Mouse (Mus musculus) central nervous system, embryonic 14 days (tissue): ENCODE measurements around the gene Ddx39. TPM values are rescaled to one million over a fixed set of nuclear protein-coding genes. Genes with fewer than 3 reads are reported as not detected.

ENCODE experiments used
- polyA plus RNA-seq: library from polyadenylated mRNA; depleted of rRNA; stranded (reverse); fragments of >200 nt; gene quantifications from 2 replicates; pipeline ENCODE4 v1.2.3, GENCODE M21; 2012; rRNA removed

The Ddx39 gene
- 86.0 and 87.4 TPM in 2 replicates for polyA plus RNA-seq

DNA sequence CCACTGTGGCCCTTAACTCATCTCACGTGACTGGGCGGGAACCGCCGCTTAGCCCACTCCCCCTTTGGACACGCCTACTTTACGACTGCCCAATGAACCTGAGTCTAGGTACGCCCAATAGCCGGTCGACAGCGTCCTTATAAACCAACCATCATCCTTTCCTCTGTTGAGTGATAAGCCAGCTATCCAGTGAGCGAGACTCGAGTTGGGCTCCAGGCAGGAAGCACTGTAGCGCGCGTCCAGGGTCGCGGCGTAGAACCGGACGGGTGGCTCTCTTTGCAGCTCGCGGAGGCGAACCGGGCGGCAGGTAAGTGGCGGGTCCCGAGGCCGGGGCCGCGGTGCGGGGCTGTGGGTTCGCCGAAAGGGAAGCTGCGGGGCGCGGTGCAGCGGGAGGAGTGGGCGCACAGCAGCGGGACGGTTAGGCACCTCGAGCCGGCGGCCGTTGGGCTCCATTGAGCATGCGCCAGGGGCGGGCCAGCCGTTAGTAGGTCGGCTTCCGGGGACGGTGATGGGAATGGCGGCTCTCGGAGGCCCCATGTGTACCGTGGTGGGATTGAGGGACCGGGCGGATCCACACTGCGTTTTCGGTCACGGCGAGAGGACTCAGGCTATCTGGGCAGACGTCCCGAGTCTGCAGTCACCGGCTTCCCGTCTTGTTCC is at the start of gene Ddx39:
Ddx39 (plus strand) TSS at position 147 of the 660 bp plus-strand sequence.

DNA sequence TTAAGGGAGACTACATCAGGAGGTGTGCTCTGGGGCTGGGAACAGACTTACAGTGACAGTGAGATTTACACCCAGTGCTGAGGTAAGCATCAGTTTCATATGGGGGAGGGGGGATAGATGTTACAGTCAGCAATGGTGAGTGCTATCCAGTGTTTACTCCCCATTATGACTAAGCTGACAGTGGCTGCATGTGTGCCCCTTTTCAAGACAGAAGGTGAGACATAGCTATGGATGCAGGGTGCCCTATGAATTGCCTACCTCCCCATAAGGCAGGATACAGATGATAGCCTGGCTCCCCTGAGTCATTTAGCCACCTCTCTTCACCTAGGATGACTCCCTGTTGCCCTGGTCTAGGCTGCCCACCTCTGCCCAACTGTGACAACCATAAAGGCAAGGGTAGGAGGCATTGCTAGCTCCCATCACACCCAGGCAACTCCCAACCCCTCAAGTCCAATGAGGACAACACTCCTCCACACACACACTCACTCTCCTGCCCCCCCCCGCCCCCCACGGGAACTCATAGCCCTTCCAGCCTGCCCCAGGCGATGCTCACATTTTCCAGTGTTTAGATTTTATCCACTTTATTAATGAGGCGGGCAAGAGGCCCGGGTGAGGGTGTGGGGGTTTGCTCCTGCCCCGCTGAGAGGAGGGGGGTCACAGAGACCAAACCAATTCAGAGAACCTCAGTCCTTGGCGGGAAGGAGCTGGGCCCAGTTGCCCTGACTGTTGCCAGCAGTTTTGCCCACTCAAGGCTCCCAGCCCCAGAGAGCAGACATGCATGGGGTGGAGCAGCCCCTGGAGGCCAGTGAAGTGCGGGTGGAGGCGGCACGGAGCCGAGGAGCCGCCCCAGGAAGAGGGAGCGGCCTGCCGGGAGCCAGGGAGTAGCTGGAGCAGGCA is 48.8 kb upstream of the Ddx39 start, which contains the start of gene Ptger1:
Ptger1 (plus strand) TSS at position 710 of the 897 bp plus-strand sequence.

DNA sequence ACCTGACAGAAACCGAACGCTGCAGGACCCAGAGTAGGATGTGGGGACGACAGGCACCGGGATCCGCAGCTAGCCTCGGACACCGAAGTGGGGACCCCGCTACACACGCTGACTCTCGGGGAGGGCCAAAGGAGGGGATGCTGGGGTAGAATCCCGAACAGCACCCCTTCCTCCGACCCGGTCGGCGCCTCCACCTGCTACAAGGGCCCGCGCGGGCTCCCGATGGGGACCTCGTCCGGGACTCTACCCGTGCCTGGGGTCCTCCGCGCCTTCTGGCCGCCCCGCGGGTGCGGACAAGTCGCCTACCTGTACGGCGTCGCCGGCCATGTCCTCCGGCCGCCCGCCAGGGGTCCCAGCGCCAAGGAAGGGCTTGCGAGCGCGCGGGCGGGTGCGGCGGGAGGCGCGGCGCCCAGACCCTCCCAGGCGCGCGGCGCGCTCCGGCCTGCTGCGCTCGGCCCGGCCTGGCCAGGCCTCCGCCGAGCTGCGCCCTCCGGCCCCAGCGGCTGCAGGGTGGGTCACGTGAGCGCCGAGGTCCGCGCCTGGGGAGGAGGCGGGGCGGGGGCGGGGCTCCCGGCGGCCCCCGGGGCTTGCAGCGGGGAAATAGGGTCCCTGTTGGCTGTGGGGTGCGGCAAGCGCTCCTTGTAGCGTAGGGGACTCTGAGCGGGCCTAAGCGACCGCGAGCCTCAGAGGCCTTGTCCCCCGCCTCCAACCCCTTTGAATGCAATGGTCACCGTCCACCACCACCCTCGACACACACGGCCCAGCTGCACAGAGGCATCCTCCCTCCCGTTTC is 16.1 kb upstream of the Ddx39 start, which contains the start of gene Pkn1:
Pkn1 (minus strand) TSS at position 519 of the 793 bp plus-strand sequence.

GRCm38 (mm10) chr8:83740976-83741741 is 26.2 kb downstream of the Ddx39 start, which contains the start of gene Adgre5:
Adgre5 (minus strand) TSS chr8:83741326.

Other genes with a start within 250 kb of the Ddx39 start
- 0.02 and 0.03 TPM in 2 replicates for gene Olfr370, start 179.4 kb upstream of the Ddx39 start, polyA plus RNA-seq
- gene Ndufb7, start 148.5 kb upstream of the Ddx39 start, polyA plus RNA-seq = 303 and 319 TPM in 2 replicates
- gene Tecr, start 107.2 kb upstream of the Ddx39 start, polyA plus RNA-seq = 974 and 984 TPM in 2 replicates
- 31.1 and 34.0 TPM in 2 replicates for gene Dnajb1, start 107.0 kb upstream of the Ddx39 start, polyA plus RNA-seq
- gene Gipc1, start 62.5 kb upstream of the Ddx39 start, polyA plus RNA-seq = 92.0 and 93.3 TPM in 2 replicates
- gene Ptger1, start 48.5 kb upstream of the Ddx39 start, polyA plus RNA-seq = 1.00 and 1.2 TPM in 2 replicates
- 63.8 and 64.0 TPM in 2 replicates for gene Pkn1, start 16.0 kb upstream of the Ddx39 start, polyA plus RNA-seq
- gene Adgre5, start 26.1 kb downstream of the Ddx39 start, polyA plus RNA-seq = 17.3 and 26.4 TPM in 2 replicates
- gene Adgrl1, start 184.9 kb downstream of the Ddx39 start, polyA plus RNA-seq = 200 and 205 TPM in 2 replicates
- gene Gm10644, start 240.0 kb downstream of the Ddx39 start, polyA plus RNA-seq = 0.63 and 0.70 TPM in 2 replicates
- 29.1 and 31.7 TPM in 2 replicates for gene Asf1b, start 240.3 kb downstream of the Ddx39 start, polyA plus RNA-seq